Comparison of ENCODE assay signal across 10 mouse cellular contexts in genomic region chr3:58882878-58883510, GRCm38 (mm10). TPM values are rescaled to one million over a fixed set of nuclear protein-coding genes. Genes with fewer than 3 reads are reported as not detected.
DNase-seq lines count a peak whose midpoint lies in the region; ATAC-seq and TF ChIP-seq lines count a peak whose summit lies in the region.
"Had no signal": no experiment of that assay in that cellular context is flagged by ENCODE, and none has a peak within 500 bp of the region (broad histone marks: within the 10 kb centered on the region; RNA-seq: fewer than 3 reads in every experiment).

No protein-coding gene starts in this region.

- no peak for TF ChIP-seq CTCF in left cerebral cortex, adult 2 months (IDR thresholded peaks at IDR 0.05)
- TF ChIP-seq CTCF in olfactory bulb, adult 2 months (IDR thresholded peaks at IDR 0.05; ENCODE audit: insufficient read depth, low read depth, low read length), result no peak
- no peak for TF ChIP-seq CTCF in liver, postnatal 0 days (IDR thresholded peaks at IDR 0.05; ENCODE audit: low read depth)

- no peak overlapping the region for H3K9ac ChIP-seq in hindbrain, embryonic 14.5 days
- H3K9ac ChIP-seq in liver, postnatal 0 days (replicated peaks), result no peak overlapping the region
- H3K9ac ChIP-seq: limb, embryonic 13.5 days had no signal

- 18% methylated on average over 8 of the region's 8 CpGs for WGBS in hindbrain, embryonic 14.5 days
- 21% methylated on average over 8 of the region's 8 CpGs for WGBS in olfactory bulb, adult 2 months
- 13% methylated on average over 8 of the region's 8 CpGs for WGBS in liver, postnatal 0 days (ENCODE audit: insufficient replicate concordance)

- H3K27ac ChIP-seq in left cerebral cortex, adult 2 months, result no peak overlapping the region
- peak overlapping the region; percentile 65; the same call in 1 of the 2 replicates for H3K27ac ChIP-seq in hindbrain, embryonic 14.5 days
- H3K27ac ChIP-seq in olfactory bulb, adult 2 months (ENCODE audit: insufficient read depth, low read depth, low read length), result peak overlapping the region; percentile 95
- H3K27ac ChIP-seq in liver, postnatal 0 days (ENCODE audit: low read depth), result no peak overlapping the region
- H3K27ac ChIP-seq: limb, embryonic 13.5 days had no signal

- H3K4me2 ChIP-seq in hindbrain, embryonic 14.5 days (replicated peaks), result 0 out of 2 replicates have a peak overlapping the region, but pooled peaks have one; percentile 6
- H3K4me2 ChIP-seq in liver, postnatal 0 days (ENCODE audit: low read depth, low read length), result no peak overlapping the region
- H3K4me2 ChIP-seq: limb, embryonic 13.5 days had no signal

- H3K4me3 ChIP-seq in left cerebral cortex, adult 2 months, result no peak overlapping the region
- no peak overlapping the region for H3K4me3 ChIP-seq in hindbrain, embryonic 14.5 days (replicated peaks; ENCODE audit: low read length)
- no peak overlapping the region for H3K4me3 ChIP-seq in olfactory bulb, adult 2 months (ENCODE audit: insufficient read depth, low read depth, low read length)
- H3K4me3 ChIP-seq in liver, postnatal 0 days (ENCODE audit: low read depth, low read length), result no peak overlapping the region
- H3K4me3 ChIP-seq: limb, embryonic 13.5 days had no signal

- intact Hi-C loops in left cerebral cortex, postnatal 25 days (cut with DNase I), result no loop called here
- intact Hi-C loops in left cerebral cortex, adult 2 months (cut with DNase I), result no loop called here

- TF ChIP-seq POLR2A in olfactory bulb, adult 2 months (IDR thresholded peaks at IDR 0.05; ENCODE audit: insufficient read depth, low read depth, low read length), result no peak

- H3K27me3 ChIP-seq in hindbrain, embryonic 14.5 days (ENCODE audit: control insufficient read depth, insufficient read depth, low read length), result no peaks in the 10 kb centered on the region
- H3K27me3 ChIP-seq in liver, postnatal 0 days (ENCODE audit: insufficient read depth, low read length), result no peaks in the 10 kb centered on the region
- H3K27me3 ChIP-seq: limb, embryonic 13.5 days had no signal

- TF ChIP-seq EP300 in liver, postnatal 0 days (IDR thresholded peaks at IDR 0.05; ENCODE audit: low read depth), result no peak

- no peaks in the 10 kb centered on the region for H3K9me3 ChIP-seq in hindbrain, embryonic 14.5 days (ENCODE audit: control insufficient read depth, low read length)
- H3K9me3 ChIP-seq in liver, postnatal 0 days (ENCODE audit: low read length), result no peaks in the 10 kb centered on the region
- H3K9me3 ChIP-seq: limb, embryonic 13.5 days had no signal

- no peaks in the 10 kb centered on the region for H3K36me3 ChIP-seq in hindbrain, embryonic 14.5 days (replicated peaks; ENCODE audit: control insufficient read depth, insufficient read depth)
- no peaks in the 10 kb centered on the region for H3K36me3 ChIP-seq in liver, postnatal 0 days (replicated peaks; ENCODE audit: insufficient read depth, low read length)
- H3K36me3 ChIP-seq: limb, embryonic 13.5 days had no signal

- peak; percentile 11 to 14 for DNase-seq in left cerebral cortex, postnatal 25 days (ENCODE audit: low spot score in 2 of 2)
- no peak for DNase-seq in left cerebral cortex, adult 2 months (ENCODE audit: extremely low spot score in 1 of 2, low spot score in 2 of 2)
- DNase-seq in adrenal gland, postnatal 14 days, result peak; percentile 12
- peak; percentile 40 for DNase-seq in hindbrain, embryonic 14.5 days (ENCODE audit: low spot score)
- DNase-seq in cerebellum, postnatal 4 days (ENCODE audit: low spot score in 2 of 2), result no peak
- no peak for DNase-seq in layer of hippocampus, postnatal 25 days (ENCODE audit: extremely low spot score in 1 of 2, low spot score in 1 of 2)
- DNase-seq in liver, postnatal 0 days, result no peak

- peak; percentile 36; the same call in 1 of the 2 replicates for ATAC-seq in hindbrain, embryonic 14.5 days (ENCODE audit: low FRiP score)
- no peak for ATAC-seq in liver, postnatal 0 days

- H3K4me1 ChIP-seq in hindbrain, embryonic 14.5 days (replicated peaks; ENCODE audit: control insufficient read depth, insufficient read depth, low read length), result no peaks in the 10 kb centered on the region; the same call in 1 of the 2 replicates
- H3K4me1 ChIP-seq in olfactory bulb, adult 2 months (ENCODE audit: control insufficient read depth, insufficient read depth, low read length), result peaks cover 4% of the 10 kb centered on the region; the same call in 1 of the 2 replicates
- no peaks in the 10 kb centered on the region for H3K4me1 ChIP-seq in liver, postnatal 0 days (ENCODE audit: insufficient read depth)
- H3K4me1 ChIP-seq: limb, embryonic 13.5 days had no signal

RNA-seq across cellular contexts. Expression of gene Clrn1, which starts 2.1 kb away (rescaled TPM):
- 1 to 10 TPM in 1 of 2 experiments, under 1 TPM in 1; 0.48 to 1.1 TPM for total RNA-seq in left cerebral cortex, postnatal 25 days (2021)
- total RNA-seq in left cerebral cortex, adult 2 months (2021), result 1 to 10 TPM in 1 of 2 experiments, under 1 TPM in 1; 0.68 to 1.4 TPM
- total RNA-seq in adrenal gland, postnatal 14 days (2021), result not detected in 2 replicates
- polyA plus RNA-seq in hindbrain, embryonic 14.5 days (2014; fragmentation: Nextera tagmentation; extraction: Ambion mirVana), result 2.1 and 2.6 TPM in 2 replicates
- polyA plus RNA-seq in olfactory bulb, adult 2 months (2012; ENCODE audit: insufficient read depth, insufficient read length, low replicate concordance, missing spikeins), result not detected in 2 replicates
- 1 to 10 TPM; 1.5 to 1.7 TPM for total RNA-seq in layer of hippocampus, postnatal 25 days (2021)
- polyA plus RNA-seq in liver, postnatal 0 days (2015; fragmentation: Nextera tagmentation; extraction: Ambion mirVana), result not detected in 2 replicates
- polyA plus RNA-seq: spleen, adult 2 months had no signal

Comparison
In these comparisons a context has a peak if more than half of its experiments do, and no peak if none do; other contexts are left out.
1. DNase-seq: peak in left cerebral cortex, postnatal 25 days (2 of 2), adrenal gland, postnatal 14 days (single experiment) and hindbrain, embryonic 14.5 days (single experiment); none in left cerebral cortex, adult 2 months (0 of 2), cerebellum, postnatal 4 days (0 of 2), layer of hippocampus, postnatal 25 days (0 of 2) and liver, postnatal 0 days (single experiment).
2. H3K27ac ChIP-seq: peak in hindbrain, embryonic 14.5 days (single experiment) and olfactory bulb, adult 2 months (single experiment); none in left cerebral cortex, adult 2 months (single experiment) and liver, postnatal 0 days (single experiment).